Mouse (Mus musculus) CH12F3 (cell line): ENCODE results near the gene Ncam2.
"Not testable (repeated sequence)": the region's sequence is repeated elsewhere in the genome, so short reads cannot be mapped to it uniquely, and the experiment has no call there.

Source experiments
- in situ Hi-C: fragments of 300-500 bp; cut with MboI; formaldehyde crosslinking; loops from 2 replicates; pipeline ENCODE4 v1.14.3; 2020; ENCODE audit warnings: low sequenced_read_pairs

Gene Ncam2

DNA sequence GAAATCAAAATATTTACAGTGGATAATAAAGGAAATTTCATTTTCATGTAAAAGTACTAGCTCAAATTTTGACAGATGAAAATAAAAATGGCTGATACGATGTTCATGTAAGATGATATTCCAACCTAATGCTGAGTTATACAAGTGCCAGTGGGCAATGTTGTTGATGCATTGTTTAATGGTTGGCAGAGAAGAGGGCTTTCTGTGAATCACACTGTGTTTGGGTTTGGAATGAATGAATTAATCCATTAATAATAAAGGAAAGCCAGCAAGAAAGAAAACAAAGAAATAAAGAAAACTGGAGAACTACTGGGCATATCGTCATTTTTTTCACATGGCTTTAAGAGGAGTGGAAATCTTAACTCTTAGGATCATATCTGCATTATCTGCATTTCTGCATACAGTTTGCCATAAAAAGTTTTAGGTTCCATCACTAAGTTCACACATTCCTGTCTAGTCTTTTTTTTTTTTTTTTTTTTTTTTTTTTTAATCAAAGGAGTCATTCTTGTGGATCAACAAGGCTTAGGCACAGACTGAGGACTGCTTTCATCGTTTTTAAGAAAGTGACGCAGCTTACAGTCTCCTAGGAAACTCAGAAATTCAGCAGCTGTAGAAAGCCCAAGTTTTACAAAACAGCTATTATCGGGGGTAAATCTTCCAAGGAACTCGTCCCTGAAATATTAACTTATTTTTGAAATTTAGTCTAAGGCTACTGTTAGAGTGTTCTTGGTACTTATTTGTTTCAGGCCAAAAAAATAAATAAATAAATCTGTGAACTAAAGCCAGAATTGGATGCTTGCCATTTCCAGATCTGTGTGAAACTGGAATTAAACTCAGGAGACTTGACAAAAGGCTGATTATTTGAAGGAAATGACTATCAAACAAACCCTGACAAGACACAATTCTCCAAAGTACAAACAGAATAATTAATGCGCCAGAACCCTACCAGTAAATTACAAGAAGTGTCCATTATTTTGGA, 84.7 kb downstream of the Ncam2 start:
- in situ Hi-C loops, result no loop called here

DNA sequence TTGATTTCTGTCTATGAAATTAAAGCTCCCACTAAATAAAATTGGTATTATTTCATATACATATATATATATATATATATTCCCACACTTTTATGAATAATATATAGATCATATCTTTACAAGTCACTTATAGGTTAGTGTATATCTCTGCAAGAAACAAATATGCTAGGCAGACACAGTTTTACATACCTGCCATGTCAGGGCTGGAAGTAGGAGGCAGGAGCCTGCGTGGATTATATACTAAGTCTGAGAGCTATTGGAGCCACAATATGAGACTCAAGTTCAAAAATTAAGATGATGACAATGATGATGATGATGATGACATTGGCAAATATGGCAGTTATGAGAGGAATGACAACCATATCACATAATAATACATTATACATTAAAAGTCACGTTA, 85.4 kb downstream of the Ncam2 start:
- in situ Hi-C loops, result no loop called here

DNA sequence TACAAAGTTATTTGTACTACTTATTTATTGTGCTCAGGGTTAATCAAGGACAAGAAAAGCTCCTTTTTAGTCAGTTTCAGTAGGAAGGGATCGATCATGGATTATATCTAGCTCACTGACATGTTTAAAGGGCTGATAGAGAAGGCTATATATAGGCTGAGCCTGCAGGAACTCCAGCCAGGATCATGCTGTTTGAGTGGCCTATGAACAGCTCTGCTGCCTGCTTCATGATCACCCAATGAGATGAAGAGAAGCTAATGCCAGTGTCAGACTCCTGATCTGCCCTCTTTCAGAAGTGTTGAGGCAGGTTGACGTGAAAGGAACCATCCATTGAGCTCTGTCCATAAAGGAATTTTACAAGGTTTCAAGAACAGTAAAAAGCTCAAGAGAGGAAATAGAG, 103.3 kb downstream of the Ncam2 start:
- in situ Hi-C loops, result no loop called here

DNA sequence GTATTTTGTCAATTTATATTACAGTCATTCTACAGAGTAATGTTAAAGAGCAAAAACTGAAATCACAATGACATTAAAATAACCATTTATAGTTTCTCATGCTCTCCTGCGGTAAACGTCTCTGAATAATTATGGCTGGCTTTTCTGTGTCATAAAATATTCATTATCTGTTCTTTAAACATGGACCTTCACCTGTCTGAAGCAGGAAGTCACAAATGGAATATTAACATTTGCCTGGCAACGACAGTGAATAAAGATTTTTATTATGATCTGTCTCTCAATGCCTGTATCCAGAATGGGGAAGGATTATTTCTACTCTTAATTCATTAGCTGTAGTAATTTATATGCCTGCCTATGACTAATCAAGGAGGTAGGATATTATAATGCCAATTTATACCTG, 108.7 kb downstream of the Ncam2 start:
- in situ Hi-C loops, result no loop called here

DNA sequence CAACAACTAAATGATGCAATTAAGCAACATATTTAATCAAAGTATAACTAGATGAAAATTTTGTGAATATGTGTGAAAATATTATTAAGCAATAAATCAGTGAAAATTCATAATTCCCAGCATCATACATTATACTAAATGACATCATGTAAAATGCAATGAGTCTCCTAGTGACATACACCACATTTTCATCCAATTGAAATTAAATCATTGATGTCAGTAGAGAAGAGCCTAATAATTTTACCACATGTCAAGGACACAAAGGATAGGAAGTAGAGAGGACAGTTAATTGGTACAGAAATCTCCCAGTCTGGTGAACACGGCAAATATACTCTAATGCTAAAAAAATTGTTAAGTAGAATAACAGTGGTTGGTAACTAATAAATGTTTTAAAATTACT, 118.5 kb downstream of the Ncam2 start:
- in situ Hi-C loops, result no loop called here

DNA sequence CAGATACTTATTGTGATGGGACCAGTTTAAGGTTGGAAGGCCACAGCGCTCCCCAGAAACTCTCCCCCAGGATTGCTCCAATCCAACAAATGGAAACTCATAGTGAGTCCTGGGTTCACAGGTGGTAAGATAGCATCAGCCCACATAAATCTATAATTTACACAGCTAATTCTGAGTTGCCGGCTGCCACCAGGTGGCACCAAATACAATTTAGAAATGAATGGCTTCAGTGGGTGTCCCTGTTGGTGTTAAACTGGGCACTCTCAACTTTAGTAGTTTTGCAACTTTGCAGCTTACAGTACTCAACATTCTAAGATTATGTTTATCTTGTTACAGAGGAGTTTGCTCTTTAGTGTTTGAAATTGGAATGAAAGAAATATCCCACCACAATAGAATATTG, 130.0 kb downstream of the Ncam2 start:
- in situ Hi-C loops, result no loop called here

DNA sequence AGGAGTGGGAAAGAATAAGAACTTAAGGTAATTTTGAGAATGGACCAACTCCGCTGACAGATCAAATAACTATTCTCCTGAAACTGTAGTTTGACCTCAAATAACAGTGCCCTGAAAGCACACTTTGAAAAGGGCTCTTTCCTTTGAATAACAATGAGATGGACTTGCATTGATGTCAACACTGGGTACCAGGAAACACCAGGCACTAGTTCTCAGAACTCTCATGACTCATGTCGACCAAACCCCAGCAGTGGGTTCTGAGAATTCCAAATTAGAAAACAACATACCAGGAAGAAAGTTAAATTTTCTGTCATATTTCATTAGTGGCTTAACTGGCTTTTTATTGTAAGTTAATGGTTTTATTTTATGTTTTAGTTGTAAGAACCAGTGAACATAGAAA, 165.4 kb downstream of the Ncam2 start:
- in situ Hi-C loops, result no loop called here

DNA sequence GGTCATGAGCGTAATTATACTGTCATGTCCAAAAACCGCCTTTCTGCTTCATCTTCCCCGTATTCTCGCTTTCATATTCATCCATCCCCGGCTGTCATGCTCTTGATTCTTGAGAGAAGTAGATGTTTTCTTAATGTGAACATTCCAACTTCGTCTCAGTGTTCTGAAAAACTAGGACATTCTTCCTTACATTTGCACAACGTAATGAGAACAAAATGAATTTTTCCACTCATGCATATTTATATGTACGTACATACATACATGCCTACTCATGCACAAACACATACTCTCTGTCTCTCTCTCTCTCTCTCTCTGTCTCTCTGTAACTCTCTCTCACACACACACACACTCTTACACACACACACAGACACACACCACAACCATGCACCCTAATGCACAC, 173.7 kb downstream of the Ncam2 start:
- in situ Hi-C loops, result no loop called here

DNA sequence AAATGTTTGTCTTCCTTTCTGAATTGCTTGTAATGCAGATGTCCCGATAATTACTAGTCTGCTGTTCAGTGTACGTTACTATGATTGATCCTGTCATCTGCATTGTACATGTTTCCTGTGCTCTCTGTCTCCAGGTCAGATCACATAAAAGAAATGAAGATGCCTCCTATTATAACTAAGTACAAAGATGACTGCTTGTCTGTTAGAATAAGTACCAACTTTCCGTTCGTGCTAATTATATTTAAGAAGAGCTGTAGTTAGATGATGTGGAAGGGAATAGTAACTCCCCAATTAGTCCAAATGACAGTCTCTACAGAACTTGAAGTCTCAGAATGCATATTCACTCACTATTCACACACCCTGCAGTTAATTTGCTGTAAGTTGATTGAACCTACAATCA, 179.9 kb downstream of the Ncam2 start:
- in situ Hi-C loops, result no loop called here

DNA sequence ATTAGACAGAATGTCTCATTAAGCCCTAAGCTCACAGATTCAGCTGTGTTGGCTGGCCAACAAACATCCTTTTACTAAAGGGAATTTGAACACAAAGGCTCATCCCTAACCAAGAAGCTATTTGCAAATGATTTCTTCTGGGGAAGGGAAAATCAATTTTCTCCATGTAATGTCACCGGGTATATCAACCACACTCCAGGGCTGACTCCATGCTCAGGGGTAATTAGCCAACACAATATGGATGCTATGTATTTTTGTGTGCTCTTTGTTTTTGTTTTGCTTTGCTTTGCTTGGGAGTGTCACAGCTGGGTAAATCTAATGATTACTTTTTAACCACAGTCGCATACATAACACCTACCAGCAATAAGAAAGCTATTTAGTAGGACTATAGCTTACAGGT, 188.1 kb downstream of the Ncam2 start:
- in situ Hi-C loops, result no loop called here

DNA sequence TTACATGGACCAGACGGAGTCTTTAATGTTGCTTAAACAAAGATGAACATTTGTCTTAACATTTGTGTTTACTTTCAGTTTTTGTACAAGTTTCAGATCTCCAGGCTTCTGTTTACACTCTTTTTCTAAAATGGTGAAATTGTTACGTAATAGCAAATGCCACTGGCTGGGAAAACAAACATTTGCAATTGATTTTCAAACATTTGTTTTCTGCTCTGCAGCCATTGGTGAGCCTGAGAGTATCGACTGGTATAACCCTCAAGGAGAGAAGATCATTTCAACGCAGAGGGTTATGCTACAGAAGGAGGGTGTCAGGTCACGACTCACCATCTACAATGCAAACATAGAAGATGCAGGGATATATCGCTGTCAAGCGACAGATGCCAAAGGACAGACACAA, 234.1 kb downstream of the Ncam2 start:
- in situ Hi-C loops, result no loop called here

DNA sequence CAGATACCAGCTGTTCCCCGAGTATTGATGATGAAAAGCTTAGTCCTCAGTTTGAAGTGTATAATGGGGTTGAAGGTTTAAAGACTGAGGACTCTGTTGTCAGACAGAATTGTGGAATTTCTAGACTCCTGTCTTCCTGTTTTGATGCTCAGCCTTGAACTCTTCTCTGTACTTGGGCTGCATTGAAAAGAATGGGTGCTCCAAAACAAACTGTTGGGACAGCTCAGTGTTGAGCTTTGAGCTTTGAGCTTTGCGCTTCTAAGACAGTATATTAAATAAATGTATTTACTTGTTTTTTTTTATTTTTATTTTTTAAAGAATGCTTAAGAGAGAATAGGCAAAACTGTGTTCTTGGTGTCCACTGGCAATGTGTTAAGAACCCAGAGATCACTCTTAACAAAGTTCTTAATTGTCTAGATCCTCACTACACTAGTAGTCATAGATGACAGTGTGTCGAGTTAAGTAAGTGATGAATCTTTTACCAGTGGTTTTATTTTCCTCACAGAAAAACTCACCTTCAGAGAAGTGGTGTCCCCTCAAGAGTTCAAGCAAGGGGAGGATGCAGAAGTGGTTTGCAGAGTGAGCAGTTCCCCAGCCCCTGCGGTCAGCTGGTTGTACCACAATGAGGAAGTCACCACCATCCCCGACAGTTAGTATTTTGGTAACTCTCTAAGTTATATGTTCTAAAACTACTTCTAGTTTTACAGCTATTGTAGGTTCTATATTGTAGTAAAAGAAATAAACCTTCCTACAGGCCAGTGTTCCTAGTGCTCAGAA, 236.8 kb downstream of the Ncam2 start:
- in situ Hi-C loops, result no loop called here

DNA sequence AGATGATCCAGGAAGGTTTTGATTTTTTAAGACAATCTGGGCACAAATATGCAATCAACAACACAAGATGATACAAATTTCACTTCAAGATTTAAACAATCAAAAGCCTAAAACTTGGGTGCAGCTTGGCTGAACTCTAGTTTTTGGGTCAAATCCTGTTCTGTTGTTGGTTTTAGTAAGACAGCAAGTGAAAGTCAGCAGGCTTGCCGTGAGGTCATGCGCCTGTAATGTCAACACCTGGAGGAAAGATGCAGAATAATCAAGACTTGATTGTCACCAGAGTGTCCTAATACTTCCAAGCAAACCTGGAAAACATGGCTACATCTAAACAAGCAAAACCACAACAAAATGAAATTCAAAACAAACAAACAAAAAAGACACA, 237.4 kb downstream of the Ncam2 start:
- in situ Hi-C loops, result no loop called here

DNA sequence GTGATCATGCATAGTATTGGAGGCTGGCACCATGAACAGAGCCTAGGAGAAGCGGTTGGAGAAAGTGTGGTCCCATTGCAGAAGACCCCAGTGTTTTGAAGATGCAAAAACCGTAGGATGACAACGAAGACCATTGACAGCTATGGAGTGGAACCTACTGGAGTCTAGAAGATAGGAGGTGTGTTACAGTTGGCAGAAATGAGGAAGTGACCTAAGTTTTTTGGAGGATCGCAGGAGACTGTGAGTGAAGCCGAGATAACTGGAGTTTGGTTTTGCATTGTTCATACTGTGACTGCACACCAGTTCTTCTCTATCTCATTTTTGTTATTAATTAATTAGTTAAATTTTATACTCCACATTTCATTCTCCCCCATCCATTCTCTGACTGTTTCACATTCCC, 250.4 kb downstream of the Ncam2 start:
- in situ Hi-C loops, result no loop called here

DNA sequence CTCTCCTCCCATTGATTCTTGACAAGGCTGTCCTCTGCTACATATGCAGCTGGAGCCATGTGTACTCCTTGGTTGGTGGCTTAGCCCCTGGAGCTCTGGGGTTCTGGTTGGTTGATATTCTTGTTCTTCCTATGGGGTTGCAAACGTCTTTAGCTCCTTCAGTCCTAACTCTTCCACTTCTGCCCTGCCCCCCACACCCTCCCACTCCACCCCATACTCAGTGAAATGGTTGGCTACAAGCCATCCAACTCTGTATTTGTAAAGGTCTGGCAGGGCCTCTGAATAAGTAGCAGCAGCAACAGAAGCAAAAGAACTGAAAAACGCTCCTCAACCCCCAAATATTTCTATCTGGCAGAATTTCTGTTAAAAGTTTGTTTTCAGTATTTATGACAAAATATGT, 252.5 kb downstream of the Ncam2 start:
- in situ Hi-C loops, result no loop called here

DNA sequence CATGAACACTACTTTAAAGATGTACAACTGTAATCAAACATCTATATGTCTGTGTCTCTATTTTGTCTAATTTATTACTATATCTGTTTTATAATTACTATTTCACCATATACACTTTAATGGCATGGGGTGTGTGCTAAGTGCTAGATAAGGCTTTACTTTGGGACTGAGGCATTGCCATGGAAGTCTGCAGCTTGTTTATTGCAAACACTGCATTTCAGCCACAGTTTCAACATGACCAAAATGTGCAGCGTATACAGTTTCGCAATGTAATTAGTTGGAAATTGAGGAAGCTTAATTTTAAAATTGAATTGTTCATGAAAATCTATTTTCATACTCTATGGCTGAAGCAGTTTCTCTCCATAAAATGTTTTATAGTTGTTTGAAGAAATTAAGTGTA, 254.0 kb downstream of the Ncam2 start:
- in situ Hi-C loops, result no loop called here

DNA sequence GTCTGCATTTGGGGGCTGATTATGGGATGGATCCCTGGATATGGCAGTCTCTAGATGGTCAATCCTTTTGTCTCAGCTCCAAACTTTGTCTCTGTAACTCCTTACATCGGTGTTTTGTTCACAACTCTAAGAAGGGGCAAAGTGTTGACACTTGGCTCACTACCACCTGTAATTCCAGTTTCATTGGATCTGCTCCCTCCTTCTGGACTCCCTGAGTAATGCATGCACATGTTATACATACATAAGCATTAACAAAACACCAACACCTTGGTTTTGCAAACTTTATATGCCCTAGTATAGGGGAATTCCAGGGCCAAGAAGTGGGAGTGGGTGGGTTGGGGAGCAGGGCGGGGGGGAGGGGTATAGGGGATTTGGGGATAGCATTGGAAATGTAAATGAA, 262.2 kb downstream of the Ncam2 start:
- in situ Hi-C loops, result not testable (repeated sequence)

DNA sequence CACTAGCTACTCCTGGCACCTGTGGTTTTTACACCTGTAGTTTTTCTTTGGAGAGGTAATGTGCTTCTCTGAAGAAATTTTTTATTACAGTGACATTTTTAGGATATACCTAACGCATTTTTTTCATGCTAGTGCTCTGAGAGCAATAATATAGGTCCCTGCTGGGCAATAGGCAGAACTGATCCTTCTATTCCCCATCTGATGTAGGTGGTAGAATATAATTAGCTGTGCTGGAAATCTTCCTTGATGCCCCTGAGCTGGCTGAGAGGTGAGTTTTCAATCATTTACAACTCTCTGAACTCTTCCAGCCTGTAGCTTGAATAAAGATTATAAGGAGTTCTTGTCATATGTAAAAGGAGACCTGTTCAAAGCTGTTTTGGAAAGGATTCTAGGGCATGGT, 272.4 kb downstream of the Ncam2 start:
- in situ Hi-C loops, result no loop called here

DNA sequence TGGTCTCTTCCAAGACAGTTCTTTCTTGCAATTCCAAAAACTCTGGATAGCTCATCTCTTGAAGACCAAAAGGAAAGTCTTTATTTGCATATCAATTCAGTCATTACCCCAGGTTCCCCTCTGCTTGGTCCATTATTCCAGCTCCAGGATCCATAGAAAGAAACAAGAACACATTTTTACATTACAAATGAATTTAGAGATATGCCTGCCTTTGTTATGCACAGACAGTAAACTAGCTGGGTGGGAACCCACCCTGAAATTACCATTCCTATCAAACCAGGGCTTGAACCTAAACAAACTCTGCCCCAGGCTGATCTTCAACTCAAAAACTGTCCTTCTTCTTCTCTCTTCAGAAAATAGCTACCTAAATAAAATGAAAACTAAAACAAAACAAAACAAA, 280.6 kb downstream of the Ncam2 start:
- in situ Hi-C loops, result no loop called here

DNA sequence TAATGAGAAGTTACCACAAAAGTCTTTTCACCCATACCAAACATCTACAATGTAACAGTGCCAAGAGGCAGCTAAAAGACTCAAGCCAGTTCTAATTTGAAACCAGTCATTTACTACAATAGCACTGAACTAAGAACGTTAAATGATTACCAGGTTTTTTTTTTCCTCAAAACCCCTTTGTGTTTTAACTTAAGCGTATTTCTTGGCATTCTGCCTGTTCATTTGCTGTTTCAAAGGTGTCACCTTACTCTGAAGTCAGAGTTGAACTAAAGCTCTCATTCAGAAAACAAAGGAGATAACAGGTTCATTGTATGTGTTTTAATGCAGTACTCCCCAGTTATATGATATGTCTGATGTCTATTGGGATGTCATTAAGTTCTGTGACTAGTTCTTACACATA, 295.6 kb downstream of the Ncam2 start:
- in situ Hi-C loops, result no loop called here

DNA sequence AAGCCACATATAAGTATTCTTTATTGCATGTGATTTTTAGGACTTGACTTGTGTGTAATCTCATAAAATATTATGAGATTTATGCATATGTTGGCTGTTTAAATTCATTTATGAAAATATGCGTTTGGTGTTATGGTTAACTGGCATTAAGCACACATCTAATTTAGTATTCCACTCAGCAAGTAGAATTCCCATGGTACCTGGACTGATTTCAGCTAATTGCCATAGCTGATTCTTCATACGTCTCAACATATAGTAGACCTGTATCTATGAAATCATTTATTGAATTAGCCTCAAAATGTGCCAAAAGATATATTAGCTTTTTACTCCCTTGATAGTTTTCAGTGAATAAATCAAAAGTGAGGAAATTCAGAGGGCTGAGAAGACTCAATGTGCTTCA, 302.1 kb downstream of the Ncam2 start:
- in situ Hi-C loops, result no loop called here

DNA sequence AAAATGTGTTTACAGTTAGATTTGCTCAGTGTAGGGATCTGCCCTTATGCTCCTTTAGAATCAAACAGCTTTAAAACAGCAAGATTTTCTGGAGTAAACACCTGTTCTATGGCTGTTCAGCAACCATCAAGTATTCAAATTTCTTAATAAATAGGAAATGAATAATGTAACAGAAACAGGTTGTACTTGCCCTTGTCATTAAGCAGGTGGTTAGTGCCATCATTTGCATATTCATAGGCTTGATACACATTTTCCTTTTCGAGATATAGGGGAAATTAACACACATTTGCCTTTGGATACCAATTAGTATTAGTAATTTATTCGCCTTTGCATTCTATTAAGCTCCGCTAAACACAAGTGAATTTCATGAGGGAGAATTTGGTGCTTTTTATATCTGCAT, 335.7 kb downstream of the Ncam2 start:
- in situ Hi-C loops, result no loop called here
